Mouse (Mus musculus) ovary, postnatal 10 days (tissue): Measurements from ENCODE around the gene Slc16a9.
"Not testable (repeated sequence)": the region's sequence is repeated elsewhere in the genome, so short reads cannot be mapped to it uniquely, and the experiment has no call there.

Experiments
- DNase-seq: peaks from one replicate; pipeline ENCODE4 v3.0.0; 2022; ENCODE audit warnings: low spot score

Slc16a9 gene

DNA sequence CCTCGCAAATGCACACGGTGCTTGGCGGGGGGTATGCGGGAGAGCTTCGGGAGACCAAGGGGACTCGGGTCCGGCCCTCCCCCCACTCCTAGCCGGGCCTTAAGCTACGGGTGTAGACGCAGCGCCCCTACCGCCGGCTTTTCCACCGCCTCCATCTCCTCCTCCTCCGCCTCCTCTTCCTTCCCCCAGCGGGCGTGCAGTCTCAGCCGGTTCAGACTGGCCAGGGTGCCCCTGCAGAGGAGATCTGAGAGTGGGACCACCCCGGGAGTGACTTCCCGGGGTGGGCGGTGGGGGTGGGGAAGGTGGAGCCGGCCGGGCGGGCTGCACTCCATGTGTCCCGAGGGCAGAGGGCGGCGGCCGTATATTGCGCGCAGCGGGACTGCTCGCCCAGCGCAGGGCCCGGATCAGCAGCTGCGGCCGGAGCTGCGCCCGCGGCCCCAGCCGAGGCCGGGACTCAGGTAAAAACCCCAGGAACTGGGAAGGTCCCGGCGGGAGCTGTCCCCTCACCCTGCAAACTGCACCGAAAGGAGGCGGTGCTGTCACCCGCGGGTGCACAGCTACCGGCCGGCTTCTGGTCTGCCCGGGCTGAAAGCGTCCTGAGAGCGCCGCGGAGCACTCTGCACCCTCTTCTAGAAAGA lies at the start of gene Slc16a9:
Slc16a9 (plus strand) TSS at position 180 of the 638 bp plus-strand sequence.
- DNase-seq: peak; percentile 21

DNA sequence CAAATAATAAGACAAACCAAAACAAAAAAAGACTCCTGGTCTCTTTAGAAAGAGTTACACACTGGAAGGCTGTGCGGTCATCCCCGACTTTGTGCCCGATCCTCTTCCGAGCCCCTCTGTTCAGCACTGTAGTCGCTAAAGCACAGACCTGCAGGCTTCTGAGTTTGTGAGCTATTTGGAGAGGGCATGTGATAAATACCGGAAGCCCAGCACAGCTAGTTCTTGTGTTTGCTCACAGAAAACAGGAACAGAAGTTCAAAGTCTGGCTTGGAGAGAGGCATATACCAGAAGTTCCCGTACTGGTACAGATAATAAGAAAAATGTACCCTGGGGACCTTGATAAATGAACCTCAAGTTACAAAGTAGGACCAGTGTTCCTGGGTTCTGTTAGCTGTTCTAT lies 49.6 kb upstream of the Slc16a9 start:
- DNase-seq: no peak

DNA sequence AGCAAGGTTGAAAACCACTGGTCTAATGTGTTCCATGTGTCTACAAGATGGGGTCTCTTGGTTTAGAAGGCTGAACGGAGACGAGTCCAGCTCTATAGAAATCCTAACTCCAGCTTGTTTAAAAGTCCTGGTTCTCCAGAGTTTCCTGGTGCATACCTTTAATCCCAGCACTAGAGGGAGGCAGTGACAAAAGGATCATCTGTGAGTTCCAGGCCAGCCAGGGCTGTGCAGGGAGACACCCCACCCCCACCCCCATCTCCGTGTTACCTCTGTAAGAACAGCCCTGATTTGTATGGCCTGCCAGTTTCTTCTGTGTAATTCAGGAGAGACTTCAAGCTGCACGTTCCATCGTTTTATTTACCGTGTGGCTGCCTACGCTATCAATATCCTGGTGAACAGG lies 49.1 kb upstream of the Slc16a9 start:
- DNase-seq: no peak

DNA sequence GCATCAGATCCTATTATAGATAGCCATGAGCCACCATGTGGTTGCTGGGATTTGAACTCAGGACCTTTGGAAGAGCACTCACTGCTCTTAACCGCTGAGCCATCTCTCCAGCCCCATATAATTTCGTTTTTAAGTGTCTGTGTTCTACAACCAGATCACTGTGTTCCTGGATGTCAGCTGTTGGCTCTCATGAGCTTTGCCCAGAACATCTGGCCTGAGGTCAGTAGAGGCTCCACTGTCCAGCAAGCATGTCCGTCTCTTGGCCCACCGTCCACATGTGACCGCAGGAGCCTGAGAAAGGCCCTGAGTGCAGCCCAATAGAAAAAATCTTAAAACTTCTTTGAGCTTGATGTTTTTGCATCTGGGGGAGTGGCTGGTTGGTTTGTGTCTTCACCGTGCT lies 48.2 kb upstream of the Slc16a9 start:
- no peak for DNase-seq

DNA sequence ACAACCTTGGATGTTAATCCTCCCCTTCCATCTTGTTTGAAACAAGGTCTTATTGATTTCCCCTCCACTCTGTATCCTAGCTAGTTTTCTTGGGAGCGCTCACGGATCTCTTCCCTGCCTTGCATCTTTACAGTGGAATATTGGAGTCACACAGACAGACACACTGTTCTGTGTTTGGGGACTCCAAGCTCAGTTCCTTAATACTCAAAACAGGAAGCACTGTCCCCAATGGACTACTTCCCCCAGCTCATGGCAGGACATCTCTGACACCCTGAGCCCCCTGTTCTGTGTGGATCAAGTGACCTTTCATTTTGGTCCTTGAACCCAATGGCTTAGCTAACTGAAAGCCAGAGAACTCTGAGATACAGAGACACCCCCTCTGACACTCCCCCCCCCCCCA lies 47.3 kb upstream of the Slc16a9 start:
- no peak for DNase-seq

DNA sequence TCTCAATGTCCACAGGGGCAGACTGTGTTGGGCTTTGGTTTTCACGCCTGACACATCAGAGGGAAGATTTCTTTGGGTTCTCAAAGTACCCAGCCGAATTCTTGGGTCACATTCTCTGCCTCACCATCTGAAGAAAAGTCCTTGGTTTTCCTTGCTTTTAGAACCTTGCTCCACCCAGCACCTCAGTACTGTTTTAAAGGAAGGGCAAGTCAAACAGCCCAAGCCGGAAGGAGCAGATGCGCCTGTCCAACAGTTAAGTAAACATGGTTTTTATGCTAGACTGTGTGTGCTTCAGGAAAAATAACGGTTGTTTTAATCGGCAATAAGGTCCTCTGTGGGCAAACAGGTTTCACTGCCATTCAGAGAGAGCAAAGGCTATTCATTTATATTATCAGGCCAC lies 46.9 kb upstream of the Slc16a9 start:
- no peak for DNase-seq

DNA sequence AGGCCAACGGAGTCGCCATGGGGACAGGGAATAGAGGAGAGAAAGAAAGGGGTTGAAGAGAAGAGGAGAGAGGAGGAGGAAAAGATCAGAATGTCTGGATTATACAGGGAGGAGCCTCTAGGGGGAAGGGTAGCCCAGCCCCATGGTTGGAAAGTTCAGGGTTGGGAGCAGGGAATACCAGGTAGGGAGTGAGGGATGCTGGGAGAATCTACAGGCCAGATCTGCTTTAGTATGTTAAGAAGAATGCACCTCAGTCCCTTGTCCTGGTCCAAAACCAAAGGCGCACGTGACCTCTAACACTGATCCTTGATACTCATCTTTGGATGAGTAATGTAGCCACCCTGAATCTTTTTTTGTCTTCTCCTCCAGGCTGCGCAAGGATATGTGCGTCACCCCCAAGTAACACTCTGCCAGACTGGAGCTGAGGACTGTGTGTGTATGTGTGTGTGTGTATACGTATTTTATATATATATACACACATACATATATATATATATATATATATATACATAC lies 45.9 kb upstream of the Slc16a9 start:
- no peak for DNase-seq

DNA sequence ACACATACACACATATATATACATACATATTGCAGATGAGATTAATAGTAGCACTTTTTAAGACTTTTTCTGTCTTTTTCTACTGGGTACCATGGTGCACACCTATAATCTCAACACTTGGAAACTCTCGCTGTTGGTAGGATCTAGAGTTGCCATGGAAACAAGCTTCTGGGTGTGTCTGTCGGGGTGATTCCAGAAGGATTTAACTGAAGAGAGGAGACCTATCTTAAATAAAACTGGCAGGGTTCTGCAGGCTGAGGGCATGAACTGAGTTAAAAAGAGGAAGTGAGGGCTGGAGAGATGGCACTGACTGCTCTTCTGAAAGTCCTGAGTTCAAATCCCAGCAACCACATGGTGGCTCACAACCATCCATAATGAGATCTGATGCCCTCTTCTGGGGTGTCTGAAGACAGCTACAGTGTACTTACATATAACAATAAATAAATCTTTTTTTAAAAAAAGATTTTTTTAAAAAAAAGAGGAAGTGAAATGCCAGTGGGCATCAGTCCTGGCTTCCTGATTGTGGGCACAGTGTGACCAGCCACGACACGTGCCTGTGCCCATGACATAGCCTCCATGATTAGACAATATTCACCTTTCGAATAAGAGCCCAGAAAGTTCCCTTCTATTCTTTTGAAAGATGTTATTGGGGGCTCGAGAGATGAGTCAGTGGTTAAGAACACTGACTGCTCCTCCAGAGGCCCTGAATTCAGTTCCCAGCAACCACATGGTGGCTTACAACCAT lies 45.3 kb upstream of the Slc16a9 start:
- DNase-seq: no peak

DNA sequence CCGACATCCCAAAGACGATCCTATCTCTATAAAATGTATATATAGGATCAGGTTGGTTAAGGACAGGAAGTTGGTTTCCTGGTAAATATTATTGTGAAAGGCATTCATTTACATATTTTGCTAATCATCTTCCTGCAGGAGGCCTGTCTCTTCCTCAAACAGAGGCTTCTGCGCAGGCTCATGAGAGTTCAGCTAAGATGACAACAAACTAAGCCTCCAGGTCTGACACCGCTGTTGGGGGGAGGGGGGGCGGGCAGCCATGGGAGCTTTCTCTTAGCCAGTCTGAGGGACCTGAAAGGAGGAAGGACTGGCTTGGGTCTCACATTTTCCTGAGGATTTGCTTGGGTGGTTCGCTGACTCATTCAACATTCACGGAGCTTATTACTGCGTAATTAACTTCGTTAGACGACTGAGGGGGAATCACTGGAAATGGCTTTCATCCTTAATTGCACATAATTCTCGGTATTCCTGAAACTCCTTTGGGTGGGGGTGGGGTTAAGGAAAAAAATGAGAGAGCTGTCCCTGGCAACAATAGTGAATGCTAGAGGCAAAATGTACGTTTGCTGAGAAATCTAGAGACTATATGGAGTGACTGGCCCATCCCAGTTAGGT lies 43.9 kb upstream of the Slc16a9 start:
- DNase-seq: no peak

DNA sequence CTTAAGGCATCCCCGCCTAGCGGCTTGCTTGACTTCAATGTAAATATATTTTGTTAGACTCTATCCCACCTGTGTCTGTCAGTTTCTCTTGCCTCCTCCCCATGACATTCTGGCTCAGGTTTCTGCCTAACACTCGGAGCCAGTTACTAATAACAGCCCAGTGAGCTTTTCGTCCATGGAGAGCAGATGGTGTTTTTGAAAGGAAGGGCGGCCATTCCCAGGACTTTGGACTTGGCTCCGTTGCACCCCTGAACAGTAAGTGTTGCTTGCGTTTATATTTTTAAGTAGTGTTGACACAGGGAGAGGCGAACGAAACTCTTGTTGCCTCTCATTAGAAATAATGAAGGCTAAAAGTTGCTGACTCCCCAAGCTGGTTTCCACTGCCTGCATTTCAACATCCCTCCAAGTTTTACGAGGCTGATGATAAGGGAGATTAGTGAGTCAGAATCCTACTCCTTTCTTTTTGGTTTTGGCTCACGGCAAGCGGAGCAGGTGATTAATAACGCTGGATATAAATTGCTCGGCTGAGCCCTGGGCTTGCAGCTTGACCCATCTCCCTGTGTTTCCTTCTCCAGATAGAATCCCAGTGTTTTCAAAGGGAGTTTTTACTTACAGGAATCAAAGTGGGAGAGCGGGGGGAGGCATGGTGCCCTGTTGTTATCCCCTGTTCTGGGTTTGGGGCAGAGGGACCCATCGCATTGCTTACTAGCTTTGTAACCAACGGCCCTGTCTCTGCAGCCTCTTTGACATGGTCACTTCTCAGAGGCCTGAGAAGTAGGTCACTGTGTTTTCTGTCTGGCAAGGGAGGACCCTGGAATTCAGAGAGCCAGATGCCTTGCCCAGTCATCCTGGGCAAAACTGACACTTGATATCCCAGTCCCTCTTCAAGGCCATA lies 40.1 kb upstream of the Slc16a9 start, which contains the start of gene Mrln:
Mrln (plus strand) TSS at position 160 of the 895 bp plus-strand sequence.
- no peak for DNase-seq

DNA sequence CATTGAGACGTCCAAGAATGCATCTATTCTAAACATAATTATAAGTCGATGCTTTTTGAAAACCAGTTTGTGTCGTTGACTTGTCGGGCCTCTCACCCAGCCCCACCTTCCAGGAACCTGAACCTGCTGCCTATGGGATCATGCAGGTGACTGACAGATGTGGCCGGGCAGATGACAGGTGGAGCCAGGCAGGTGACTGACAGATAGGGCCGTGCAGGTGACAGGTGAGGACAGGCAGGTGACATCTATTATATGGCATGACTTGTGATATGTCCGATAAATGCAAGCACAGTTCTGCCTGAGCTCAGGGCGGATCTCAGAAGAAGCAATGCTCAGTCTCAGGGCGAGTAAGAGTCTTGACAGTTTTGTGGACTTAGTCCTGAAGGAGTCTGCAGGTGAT lies 33.6 kb upstream of the Slc16a9 start:
- no peak for DNase-seq

DNA sequence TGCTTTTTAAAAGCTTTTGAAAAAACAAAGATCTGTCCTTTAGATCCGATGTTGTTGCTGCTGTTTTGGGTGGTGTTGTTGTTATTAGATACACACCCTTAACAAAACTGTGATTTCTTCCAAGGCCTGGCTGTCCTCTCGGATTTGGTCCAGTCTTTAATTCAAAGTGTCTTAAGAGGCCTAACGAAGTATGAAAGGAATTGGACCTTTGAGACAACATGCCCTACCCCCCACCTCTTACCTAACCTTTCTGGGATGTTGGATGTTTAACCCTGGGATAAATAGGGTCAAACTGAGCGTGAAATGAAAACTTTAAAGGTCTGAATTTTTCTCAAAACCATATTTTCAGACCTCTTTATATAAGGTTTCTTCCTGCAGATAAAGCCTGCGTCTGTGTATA lies 23.9 kb upstream of the Slc16a9 start:
- no peak for DNase-seq

DNA sequence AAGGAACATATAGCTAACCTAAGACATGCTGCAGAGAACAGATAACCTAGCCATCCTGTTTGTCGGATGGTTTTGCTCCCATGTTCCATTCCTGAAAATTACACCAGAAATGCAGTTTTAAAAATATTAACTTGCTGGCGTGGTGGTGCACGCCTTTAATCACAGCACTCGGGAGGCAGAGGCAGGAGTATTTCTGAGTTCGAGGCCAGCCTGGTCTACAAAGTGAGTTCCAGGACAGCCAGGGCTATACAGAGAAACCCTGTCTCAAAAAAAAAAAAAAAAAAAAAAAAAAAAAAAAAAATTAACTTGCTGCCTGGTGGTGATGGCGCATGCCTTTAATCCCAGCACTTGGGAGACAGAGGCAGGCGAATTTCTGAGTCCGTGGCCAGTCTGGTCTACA lies 22.7 kb upstream of the Slc16a9 start:
- not testable (repeated sequence) for DNase-seq

DNA sequence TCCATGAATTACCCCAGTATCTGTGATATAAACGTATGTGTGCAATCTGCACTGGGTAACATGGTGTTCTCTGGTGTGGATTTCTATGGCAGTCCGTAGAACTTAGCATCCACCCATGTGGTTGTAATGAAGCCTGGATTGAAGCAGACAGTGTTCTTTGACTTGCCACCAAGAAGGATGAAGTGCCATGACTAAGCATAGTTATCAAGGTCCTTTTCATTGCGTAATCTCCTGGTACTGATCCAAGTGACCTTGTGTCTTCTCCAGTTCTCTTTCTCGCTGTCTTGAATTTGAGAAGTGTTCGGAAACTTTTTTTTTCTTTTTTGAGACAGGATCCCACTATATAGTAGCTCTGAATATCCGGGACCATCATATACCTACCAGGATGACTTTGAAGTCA lies 20.3 kb upstream of the Slc16a9 start:
- no peak for DNase-seq

DNA sequence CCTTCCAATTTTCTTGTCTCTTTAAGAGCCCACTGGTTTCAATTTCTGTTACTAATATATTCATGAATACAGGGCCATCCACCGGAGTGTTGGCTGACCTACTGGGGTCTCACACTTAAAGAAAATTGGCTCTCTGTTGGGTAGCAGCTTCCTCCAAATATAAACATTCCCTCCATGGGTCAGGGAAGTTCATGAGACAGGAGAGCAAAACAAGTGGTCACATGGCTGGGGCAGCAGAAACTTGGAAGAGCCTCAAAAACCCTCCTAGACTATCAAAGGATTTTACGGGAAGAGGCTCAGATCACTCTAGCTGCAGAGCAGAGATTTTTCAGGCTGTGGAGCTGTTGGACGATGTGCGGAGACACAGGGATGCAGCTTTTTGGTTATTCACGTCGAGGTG lies 19.1 kb upstream of the Slc16a9 start:
- DNase-seq: no peak

DNA sequence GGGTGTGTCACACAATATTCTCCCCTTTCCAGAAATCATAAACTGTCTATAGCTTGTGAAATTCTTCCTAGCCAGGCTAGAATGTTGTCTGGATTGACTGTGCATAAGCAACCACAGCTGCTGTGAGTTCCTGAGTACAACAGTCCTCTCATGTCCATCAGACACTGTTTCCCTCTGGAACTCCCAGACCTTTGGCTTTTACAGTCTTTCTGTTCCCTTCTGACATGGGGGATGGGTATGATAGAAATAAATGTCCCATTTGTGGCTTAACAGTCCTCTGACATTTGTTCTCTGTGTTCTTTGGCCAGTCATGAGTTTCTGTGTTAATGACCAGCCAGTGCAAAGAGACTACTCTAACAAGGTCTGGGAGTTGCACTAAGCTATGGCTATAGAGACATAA lies 18.3 kb upstream of the Slc16a9 start:
- no peak for DNase-seq

DNA sequence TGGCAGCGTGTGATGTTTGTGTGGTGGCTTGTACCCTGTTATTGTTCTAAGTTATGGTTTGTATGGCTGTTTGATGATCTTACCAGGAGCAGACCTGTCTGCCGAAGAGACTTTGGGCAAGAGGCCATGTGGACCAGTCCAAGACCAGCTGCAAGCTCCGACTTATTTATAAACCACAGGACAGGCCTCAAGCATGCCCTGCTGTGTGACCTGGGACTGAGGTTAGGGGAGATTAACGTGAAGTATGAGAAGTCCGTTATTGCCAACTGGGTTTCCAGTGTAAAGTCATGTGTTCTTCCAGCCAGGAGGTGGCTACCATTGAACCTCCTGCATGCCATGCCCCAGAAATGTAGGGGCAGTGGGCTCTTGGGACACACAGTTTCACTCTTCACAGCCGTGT lies 14.5 kb upstream of the Slc16a9 start:
- DNase-seq: no peak

DNA sequence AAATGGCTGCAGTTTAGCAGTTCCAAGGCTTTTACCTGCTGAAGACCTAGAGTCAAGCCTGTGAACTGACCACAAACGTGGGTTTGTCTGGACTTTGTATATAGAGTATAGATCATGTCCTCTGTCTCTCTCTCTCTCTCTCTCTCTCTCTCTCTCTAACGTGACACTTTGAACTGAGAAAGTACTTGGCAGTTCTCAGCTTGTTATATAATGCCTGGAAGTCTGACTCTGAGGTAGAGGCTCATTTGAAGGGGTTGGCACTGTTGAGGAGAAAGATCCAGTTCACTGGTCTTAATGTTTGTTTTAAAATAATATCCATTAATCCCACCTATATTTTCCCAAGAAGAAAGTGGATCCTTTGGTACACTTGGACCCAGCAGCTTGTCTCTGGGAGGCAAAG lies 7.0 kb upstream of the Slc16a9 start:
- DNase-seq: no peak

DNA sequence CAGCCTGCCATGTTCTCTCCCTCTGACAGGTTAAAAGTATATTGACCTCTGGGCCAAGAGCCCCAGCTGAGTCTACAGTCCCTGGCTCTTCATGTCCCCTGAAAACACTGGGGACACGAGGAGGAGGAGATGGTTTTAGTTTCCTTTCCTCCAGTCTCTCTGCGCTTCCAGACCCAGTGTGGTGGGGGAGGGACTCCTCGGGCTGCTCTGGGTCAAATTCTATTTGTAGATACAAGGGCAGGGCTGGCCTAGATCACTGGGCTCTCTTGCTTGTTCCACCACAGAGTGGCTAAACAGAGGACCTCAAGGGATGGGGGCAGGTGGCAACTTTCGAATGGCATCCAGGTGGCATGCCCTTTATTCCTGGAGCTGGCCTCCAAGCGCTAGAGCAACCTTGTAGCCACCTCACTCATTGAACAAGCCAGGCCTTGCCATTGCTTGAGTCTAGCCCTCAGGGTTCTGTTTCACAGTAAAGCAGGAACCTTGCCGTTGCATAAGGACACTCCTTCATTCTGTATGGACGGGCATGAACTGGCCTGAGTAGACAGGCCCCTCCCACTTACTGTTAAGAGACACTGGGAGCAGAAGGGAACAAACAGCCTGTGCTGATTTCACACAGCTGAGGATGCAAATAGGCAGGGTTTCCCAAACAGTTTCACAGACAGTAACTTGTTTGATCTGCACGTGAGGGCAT lies 2.0 kb upstream of the Slc16a9 start:
- DNase-seq: no peak

DNA sequence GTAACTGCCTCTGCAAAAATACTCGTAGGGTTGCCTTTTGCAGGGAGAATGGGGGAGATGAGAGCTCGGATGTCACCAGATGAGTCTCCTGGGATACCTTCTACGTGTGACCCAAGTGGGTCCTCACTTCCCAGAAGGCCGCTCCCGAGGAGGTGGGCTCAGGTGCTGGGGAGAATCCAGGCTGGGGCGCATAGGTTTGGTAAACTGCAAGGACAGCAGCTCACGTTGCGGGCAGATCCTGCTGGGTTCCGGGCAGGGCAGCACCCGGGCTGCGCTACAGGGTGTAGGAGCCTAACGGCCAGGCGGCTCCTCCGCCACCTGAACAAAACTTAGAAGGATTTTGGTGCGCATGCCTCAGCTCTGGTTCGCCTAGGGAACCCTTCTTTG lies 652 bp downstream of the Slc16a9 start:
- DNase-seq: peak; percentile 27

DNA sequence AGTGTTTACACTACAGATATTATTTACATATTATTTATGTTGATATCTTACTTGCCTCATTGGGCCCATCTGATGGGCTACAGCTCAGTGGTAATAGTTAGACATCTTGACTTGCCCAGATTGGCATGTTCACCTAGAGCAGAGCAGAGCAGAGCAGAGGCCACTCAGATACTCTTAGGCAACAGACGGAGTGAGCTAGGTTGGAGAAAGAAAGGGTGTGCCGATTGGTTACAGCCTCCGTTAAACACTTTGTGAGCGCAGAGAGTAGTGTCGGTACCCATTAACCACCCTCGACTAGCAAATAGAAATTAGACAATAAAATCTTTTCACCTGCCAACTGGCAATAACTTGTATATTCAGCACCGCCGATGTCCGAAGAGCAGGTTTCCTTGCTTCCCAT lies 1.2 kb downstream of the Slc16a9 start:
- no peak for DNase-seq

DNA sequence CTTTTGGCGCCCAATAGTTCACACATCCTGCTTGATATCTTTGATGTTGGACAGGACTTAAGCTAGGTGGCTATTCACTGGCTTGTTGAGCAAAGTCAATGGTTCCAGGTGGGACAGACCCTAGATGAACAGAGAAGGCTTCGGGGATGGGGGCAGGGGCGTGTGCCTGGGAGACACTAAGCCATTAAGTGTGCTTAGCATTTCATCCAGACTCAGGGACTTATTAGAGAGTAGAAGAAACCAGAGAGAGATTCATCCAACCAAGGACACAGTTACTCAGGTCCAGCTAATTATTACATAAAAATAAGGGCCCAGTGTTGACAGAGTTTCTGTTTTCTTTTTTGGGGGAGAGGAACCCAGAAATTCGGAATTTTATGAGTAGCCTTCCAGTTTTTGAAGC lies 5.5 kb downstream of the Slc16a9 start:
- DNase-seq: no peak
